Mouse (Mus musculus): Measurements from ENCODE around the gene Cenpm.

- TF ChIP-seq CTCF (IDR thresholded peaks at IDR 0.05; ENCODE audit: low read depth) (no peak), EP300 (IDR thresholded peaks at IDR 0.05; ENCODE audit: low read depth) (no peak)
Measured at GRCm38 (mm10) chr15:82187401-82187800, 57.1 kb downstream of the Cenpm start.

Data from heart, postnatal 0 days (tissue).